29 mouse cellular contexts compared by ENCODE assay signal in the genomic region with DNA sequence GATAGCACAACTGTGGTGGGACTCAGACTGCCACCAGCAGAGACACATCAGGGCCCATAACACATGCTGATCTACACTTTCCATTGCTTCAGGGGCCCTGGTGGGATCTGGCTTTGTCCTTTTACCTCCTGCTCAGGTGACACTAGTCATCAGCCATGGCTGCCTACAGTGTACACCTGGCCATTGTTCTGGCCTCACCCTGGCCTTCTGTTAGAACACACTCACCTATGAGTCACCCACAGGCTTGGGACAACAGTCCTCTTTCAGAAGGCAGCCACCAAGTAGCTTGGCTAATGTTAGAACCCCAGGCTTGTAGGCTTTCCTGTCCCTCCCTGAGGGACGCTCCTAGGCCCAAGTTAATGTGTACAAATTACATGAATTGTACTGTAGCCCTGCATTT. TPM values are rescaled to one million over a fixed set of nuclear protein-coding genes. Genes with fewer than 3 reads are reported as not detected.
DNase-seq lines count a peak whose midpoint lies in the region; ATAC-seq and TF ChIP-seq lines count a peak whose summit lies in the region.
"Had no signal": no experiment of that assay in that cellular context is flagged by ENCODE, and none has a peak within 500 bp of the region (broad histone marks: within the 10 kb centered on the region; RNA-seq: fewer than 3 reads in every experiment).

No protein-coding gene starts in this region.

- H3K79me2 ChIP-seq in myocyte (ENCODE audit: control insufficient read depth, insufficient read depth): no peaks in the 10 kb centered on the region

- no peak overlapping the region for H3K4me3 ChIP-seq in gastrocnemius, adult 2 months
- H3K4me3 ChIP-seq in myocyte: no peak overlapping the region
- H3K4me3 ChIP-seq in stomach, embryonic 16.5 days (replicated peaks; ENCODE audit: low read length): no peak overlapping the region
- H3K4me3 ChIP-seq: embryonic facial prominence, embryonic 13.5 days; embryonic facial prominence, embryonic 15.5 days; erythroblast, embryonic 14.5 days; forebrain, embryonic 13.5 days; forebrain, embryonic 15.5 days had no signal

- peak; percentile 3 for DNase-seq in gastrocnemius, adult 2 months
- DNase-seq in gastrocnemius, adult 8-10 months (ENCODE audit: low spot score in 2 of 2): no peak
- DNase-seq in spleen, postnatal 36 days (ENCODE audit: low spot score in 2 of 2): no peak
- DNase-seq in B cell, adult 2 months: no peak
- DNase-seq: adrenal gland, postnatal 10 days; adrenal gland, postnatal 25 days; cerebellum, adult 11 months; cerebellum, adult 18-20 months; cerebellum, adult 8-10 months; cerebellum, adult 9-11 months; cerebellum, postnatal 14 days; cerebellum, postnatal 36 days; embryo, embryonic 11 days; forebrain, postnatal 0 days had no signal

- no peak overlapping the region for H3ac ChIP-seq in myocyte (ENCODE audit: control insufficient read depth, insufficient read length)

- TF ChIP-seq POLR2A in myocyte (IDR thresholded peaks at IDR 0.05; ENCODE audit: insufficient read length, low read depth): no peak

- no peak overlapping the region for H3K9ac ChIP-seq in stomach, embryonic 16.5 days (ENCODE audit: low read length)
- H3K9ac ChIP-seq: embryonic facial prominence, embryonic 13.5 days; embryonic facial prominence, embryonic 15.5 days; forebrain, embryonic 13.5 days; forebrain, embryonic 15.5 days; forebrain, postnatal 0 days had no signal

- H3K4me2 ChIP-seq in myocyte (ENCODE audit: low read depth): peak overlapping the region; percentile 50
- no peak overlapping the region for H3K4me2 ChIP-seq in stomach, embryonic 16.5 days (ENCODE audit: low read depth, low read length)
- H3K4me2 ChIP-seq: embryonic facial prominence, embryonic 13.5 days; embryonic facial prominence, embryonic 15.5 days; forebrain, embryonic 13.5 days; forebrain, embryonic 15.5 days had no signal

- intact Hi-C loops in gastrocnemius, adult 2 months (cut with DNase I): no loop called here

- no peaks in the 10 kb centered on the region for H3K9me3 ChIP-seq in stomach, embryonic 16.5 days (replicated peaks; ENCODE audit: control insufficient read depth, low read length)
- H3K9me3 ChIP-seq: embryonic facial prominence, embryonic 13.5 days; embryonic facial prominence, embryonic 15.5 days; forebrain, embryonic 13.5 days; forebrain, embryonic 15.5 days had no signal

- H3K27ac ChIP-seq in gastrocnemius, adult 2 months: no peak overlapping the region
- H3K27ac ChIP-seq in stomach, embryonic 16.5 days (ENCODE audit: low read length): peak overlapping the region; percentile 76
- H3K27ac ChIP-seq: embryonic facial prominence, embryonic 13.5 days; embryonic facial prominence, embryonic 15.5 days; forebrain, embryonic 13.5 days; forebrain, embryonic 15.5 days had no signal

- peak; percentile 86 for ATAC-seq in stomach, embryonic 16.5 days (ENCODE audit: insufficient read depth, low FRiP score)
- ATAC-seq: forebrain, embryonic 13.5 days; forebrain, embryonic 15.5 days; forebrain, postnatal 0 days had no signal

- WGBS in stomach, embryonic 16.5 days: 77% methylated on average over 1 of the region's 1 CpGs

- no peaks in the 10 kb centered on the region for H3K27me3 ChIP-seq in myocyte (ENCODE audit: control insufficient read depth, insufficient read depth, insufficient read length)
- H3K27me3 ChIP-seq in stomach, embryonic 16.5 days (ENCODE audit: control insufficient read depth, insufficient read depth, low read length): no peaks in the 10 kb centered on the region
- H3K27me3 ChIP-seq: embryonic facial prominence, embryonic 13.5 days; embryonic facial prominence, embryonic 15.5 days; forebrain, embryonic 13.5 days; forebrain, embryonic 15.5 days had no signal

- H3K4me1 ChIP-seq in stomach, embryonic 16.5 days (ENCODE audit: control insufficient read depth, insufficient read depth, low read length): peaks cover 5% of the 10 kb centered on the region; the same call in 1 of the 2 replicates
- H3K4me1 ChIP-seq: embryonic facial prominence, embryonic 13.5 days; embryonic facial prominence, embryonic 15.5 days; forebrain, embryonic 15.5 days had no signal

- H3K36me3 ChIP-seq in myocyte (ENCODE audit: control insufficient read depth, insufficient read depth): peaks cover 14% of the 10 kb centered on the region
- peaks cover 18% of the 10 kb centered on the region; the same call in 1 of the 2 replicates for H3K36me3 ChIP-seq in stomach, embryonic 16.5 days (ENCODE audit: control insufficient read depth, insufficient read depth, low read length)

- no peak for TF ChIP-seq CTCF in gastrocnemius, adult 2 months (IDR thresholded peaks at IDR 0.05)

TF ChIP-seq in myocyte, 11 proteins besides CTCF, POLR2A, EP300 and RAD21:
- TF ChIP-seq MAX (IDR thresholded peaks at IDR 0.05; ENCODE audit: low read depth) (no peak), USF1 (IDR thresholded peaks at IDR 0.05; ENCODE audit: low read depth) (no peak)

RNA-seq across cellular contexts. Expression of a gene that starts 16.5 kb away (rescaled TPM):
- total RNA-seq in gastrocnemius, adult 2 months (2021): under 1 TPM; 0.43 to 0.84 TPM
- total RNA-seq in gastrocnemius, adult 8-10 months (2022): under 1 TPM; 0.32 to 0.87 (median 0.44) TPM
- polyA plus RNA-seq in myocyte (2012; fragmentation: generic; extraction: Trizol): 1.9 TPM
- 0.98 and 1.6 TPM in 2 replicates for polyA plus RNA-seq in stomach, embryonic 16.5 days (2015; fragmentation: Nextera tagmentation; extraction: Ambion mirVana)
- polyA plus RNA-seq: erythroblast, embryonic 14.5 days had no signal

RNA-seq across cellular contexts. Expression of a gene that starts 21.9 kb away (rescaled TPM):
- total RNA-seq in gastrocnemius, adult 2 months (2021): 1 to 10 TPM; 3.7 to 4.6 TPM
- total RNA-seq in gastrocnemius, adult 8-10 months (2022): 1 to 10 TPM; 2.5 to 3.6 (median 2.8) TPM
- polyA plus RNA-seq in myocyte (2012; fragmentation: generic; extraction: Trizol): 5.7 TPM
- 11.1 and 15.1 TPM in 2 replicates for polyA plus RNA-seq in stomach, embryonic 16.5 days (2015; fragmentation: Nextera tagmentation; extraction: Ambion mirVana)

RNA-seq across cellular contexts. Expression of a gene that starts 22.2 kb away (rescaled TPM):
- 1 to 10 TPM; 4.2 to 7.6 TPM for total RNA-seq in gastrocnemius, adult 2 months (2021)
- 1 to 10 TPM; 3.8 to 8.2 (median 4.7) TPM for total RNA-seq in gastrocnemius, adult 8-10 months (2022)
- polyA plus RNA-seq in myocyte (2012; fragmentation: generic; extraction: Trizol): 107 TPM
- polyA plus RNA-seq in stomach, embryonic 16.5 days (2015; fragmentation: Nextera tagmentation; extraction: Ambion mirVana): 42.4 and 47.7 TPM in 2 replicates

RNA-seq across cellular contexts. Expression of a gene that starts 34.0 kb away (rescaled TPM):
- total RNA-seq in gastrocnemius, adult 2 months (2021): 1 to 10 TPM in 1 of 2 experiments, under 1 TPM in 1; 0.26 to 1.3 TPM
- under 1 TPM; 0.29 to 0.86 (median 0.33) TPM for total RNA-seq in gastrocnemius, adult 8-10 months (2022)
- polyA plus RNA-seq in myocyte (2012; fragmentation: generic; extraction: Trizol): not detected
- not detected in 2 replicates for polyA plus RNA-seq in stomach, embryonic 16.5 days (2015; fragmentation: Nextera tagmentation; extraction: Ambion mirVana)
- total RNA-seq: adrenal gland, postnatal 4 days; common myeloid progenitor, adult 5-6 weeks; ES-E14; forebrain, postnatal 0 days; MEL had no signal
- polyA plus RNA-seq: brain, embryonic 14.5 days; C2C12; embryonic facial prominence, embryonic 11.5 days; embryonic facial prominence, embryonic 13.5 days; embryonic facial prominence, embryonic 15.5 days; erythroblast, embryonic 14.5 days; forebrain, embryonic 11.5 days; forebrain, embryonic 13.5 days; forebrain, embryonic 15.5 days; forebrain, postnatal 0 days had no signal

RNA-seq across cellular contexts. Expression of a gene that starts 44.0 kb away (rescaled TPM):
- total RNA-seq in gastrocnemius, adult 2 months (2021): 10 to 100 TPM; 12.7 to 18.4 TPM
- 10 to 100 TPM; 11.2 to 17.7 (median 14.1) TPM for total RNA-seq in gastrocnemius, adult 8-10 months (2022)
- polyA plus RNA-seq in myocyte (2012; fragmentation: generic; extraction: Trizol): 49.6 TPM
- 43.5 and 52.2 TPM in 2 replicates for polyA plus RNA-seq in stomach, embryonic 16.5 days (2015; fragmentation: Nextera tagmentation; extraction: Ambion mirVana)
- polyA plus RNA-seq: erythroblast, embryonic 14.5 days had no signal
